Mouse (Mus musculus) WW6 (cell line): ENCODE data around the gene Cbl.

Experiments used
- DNase-seq: peaks from one replicate; pipeline ENCODE4 v3.0.0-alpha.2; 2013; ENCODE audit warnings: low read depth, low spot score

Gene Cbl

GRCm38 (mm10) chr9:44240399-44240798 is 6.5 kb upstream of the Cbl start, which contains the start of gene Ccdc153:
Ccdc153 (plus strand) TSS chr9:44240676.
- DNase-seq: no peak

GRCm38 (mm10) chr9:44239447-44239846 is 5.6 kb upstream of the Cbl start:
- DNase-seq: no peak

- DNase-seq: no peak
These were observed 4.8 kb upstream of the Cbl start for GRCm38 (mm10) chr9:44238501-44239190.

- DNase-seq: no peak
These were observed 3.3 kb upstream of the Cbl start for GRCm38 (mm10) chr9:44237128-44237527.

- no peak for DNase-seq
These were observed 2.8 kb upstream of the Cbl start for GRCm38 (mm10) chr9:44236601-44237000.

- no peak for DNase-seq
These were observed 904 bp upstream of the Cbl start for GRCm38 (mm10) chr9:44234479-44235427.

GRCm38 (mm10) chr9:44233021-44233801 is 638 bp downstream of the Cbl start:
- DNase-seq: peak; percentile 46

- no peak for DNase-seq
These were observed 2.2 kb downstream of the Cbl start for GRCm38 (mm10) chr9:44231609-44232008.

GRCm38 (mm10) chr9:44225993-44226392 is 7.9 kb downstream of the Cbl start:
- no peak for DNase-seq

GRCm38 (mm10) chr9:44213538-44213937 is 20.3 kb downstream of the Cbl start:
- DNase-seq: no peak

- DNase-seq: no peak
These were observed 21.4 kb downstream of the Cbl start for GRCm38 (mm10) chr9:44212406-44212805.

- DNase-seq: no peak
These were observed 24.4 kb downstream of the Cbl start for GRCm38 (mm10) chr9:44209416-44209815.

- DNase-seq: no peak
These were observed 26.0 kb downstream of the Cbl start for GRCm38 (mm10) chr9:44207840-44208239.

GRCm38 (mm10) chr9:44200458-44200857 is 33.4 kb downstream of the Cbl start:
- DNase-seq: no peak

GRCm38 (mm10) chr9:44199580-44199979 is 34.3 kb downstream of the Cbl start:
- DNase-seq: no peak

- no peak for DNase-seq
These were observed 34.7 kb downstream of the Cbl start for GRCm38 (mm10) chr9:44199166-44199565.

- no peak for DNase-seq
These were observed 37.5 kb downstream of the Cbl start for GRCm38 (mm10) chr9:44196354-44196753.

- DNase-seq: no peak
These were observed 39.8 kb downstream of the Cbl start for GRCm38 (mm10) chr9:44194000-44194399.

GRCm38 (mm10) chr9:44192794-44193193 is 41.1 kb downstream of the Cbl start:
- no peak for DNase-seq

- no peak for DNase-seq
These were observed 41.5 kb downstream of the Cbl start for GRCm38 (mm10) chr9:44192312-44192711.

GRCm38 (mm10) chr9:44191166-44191565 is 42.7 kb downstream of the Cbl start:
- no peak for DNase-seq

GRCm38 (mm10) chr9:44188223-44188622 is 45.6 kb downstream of the Cbl start:
- no peak for DNase-seq
